Mouse (Mus musculus) liver, embryonic 14.5 days (tissue): ENCODE measurements at regions not wholly inside any gene's neighbourhood (a gene's known extent, or its start where the extent isn't known, plus 50 kb on each side); places are given as distances from the start of the nearest gene placed in this dataset.

ENCODE experiments used
- CTCF ChIP-seq: IDR thresholded peaks from 2 replicates; pipeline ENCODE4 v1.5.1; 2016; ENCODE audit warnings: antibody characterized with exemption, low read depth, control low read depth
- EP300 ChIP-seq: IDR thresholded peaks from 2 replicates; pipeline ENCODE4 v1.6.1; 2016; ENCODE audit warnings: antibody characterized with exemption, low read depth

DNA sequence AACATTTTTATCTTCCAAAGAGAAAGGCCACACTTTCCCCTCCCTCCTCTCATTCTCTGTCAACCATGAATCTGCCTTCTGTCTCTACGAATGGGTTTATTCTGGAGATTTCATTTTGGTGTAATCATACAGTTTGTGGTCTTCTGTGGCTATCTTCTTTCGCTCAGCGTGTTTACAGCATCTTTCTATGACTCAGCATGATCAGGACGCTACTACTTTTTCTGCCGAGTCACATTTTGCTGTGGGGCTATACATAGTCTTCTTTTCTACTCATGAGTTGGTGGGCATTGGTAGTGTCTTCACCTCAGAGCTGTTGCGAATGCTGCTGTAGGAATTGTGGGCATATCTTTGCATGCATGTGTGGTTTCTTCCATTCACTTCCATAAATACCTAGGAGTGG, 66.3 kb upstream of the Vangl1 start:
- TF ChIP-seq CTCF (no peak), EP300 (0 out of 2 replicates have a peak, but pooled peaks have one; percentile 16)
